Mouse (Mus musculus) adrenal gland, adult 18-20 months (tissue): Measurements from ENCODE around the gene Rnf17. TPM values are rescaled to one million over a fixed set of nuclear protein-coding genes. Genes with fewer than 3 reads are reported as not detected.

Experiments used
- DNase-seq, 2 experiments: peaks; one replicate each; pipeline ENCODE4 v3.0.0; 2021 to 2022; ENCODE audit warnings: low spot score in 2 of 2
- long read RNA-seq, 2 experiments: library from polyadenylated mRNA; stranded (forward); transcript quantifications; one replicate each; pipeline ENCODE4 v2.0.0; 2021
- total RNA-seq, 2 experiments: library from RNA; stranded (reverse); gene quantifications; 1 replicate in 1 of 2; 2 replicates in 1 of 2; pipeline ENCODE4 v1.2.3; 2021

Rnf17 gene
- total RNA-seq: 1 to 10 TPM in 1 of 2 experiments, under 1 TPM in 1; 0.46 to 1.4 TPM
- long read RNA-seq, experiment 1: 0 reads
- long read RNA-seq, experiment 2, full-length matches to known transcripts: 1 of 2 reads
- long read RNA-seq, experiment 2, partial matches to known transcripts: 1 of 2 reads
- long read RNA-seq, experiment 2, other reads (novel, unspliced or antisense): 0 of 2 reads

DNA sequence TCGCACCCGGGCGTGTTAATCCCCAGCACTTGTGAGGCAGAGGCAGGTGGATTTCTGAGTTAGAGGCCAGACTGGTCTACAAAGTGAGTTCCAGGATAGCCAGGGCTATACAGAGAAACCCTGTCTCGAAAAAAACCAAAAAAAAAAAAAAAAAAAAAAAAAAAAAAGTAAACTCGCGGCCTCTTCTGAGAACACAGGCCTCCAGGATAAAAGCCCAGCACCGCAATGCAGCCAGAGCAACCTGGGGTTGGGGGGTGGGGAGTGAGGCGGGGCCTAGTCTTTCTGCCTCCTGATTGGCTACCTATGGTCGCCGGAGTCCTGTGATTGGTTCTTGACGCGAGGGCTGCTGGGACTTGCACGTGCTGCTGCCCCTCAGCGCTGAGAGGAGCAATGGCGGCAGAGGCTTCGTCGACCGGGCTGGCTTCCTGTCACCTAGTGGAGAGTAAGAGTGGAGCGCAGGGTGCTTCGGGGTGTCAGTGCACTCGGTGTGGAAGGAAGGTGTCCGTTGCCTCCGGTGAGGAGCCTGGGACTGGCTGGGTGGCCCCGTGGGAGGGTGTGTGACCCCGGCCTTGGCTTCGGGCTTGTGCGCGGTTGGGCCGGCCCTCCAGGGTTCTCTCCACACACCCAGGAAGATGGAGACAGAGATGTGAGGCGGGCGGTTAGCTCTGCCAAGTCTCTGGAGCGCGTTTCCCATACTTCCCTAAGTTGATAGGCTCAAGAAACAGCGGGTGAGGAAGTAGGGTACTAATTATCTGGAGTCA lies at the start of gene Rnf17:
Rnf17 (plus strand) TSS at position 271 of the 761 bp plus-strand sequence.
- DNase-seq: no peak

DNA sequence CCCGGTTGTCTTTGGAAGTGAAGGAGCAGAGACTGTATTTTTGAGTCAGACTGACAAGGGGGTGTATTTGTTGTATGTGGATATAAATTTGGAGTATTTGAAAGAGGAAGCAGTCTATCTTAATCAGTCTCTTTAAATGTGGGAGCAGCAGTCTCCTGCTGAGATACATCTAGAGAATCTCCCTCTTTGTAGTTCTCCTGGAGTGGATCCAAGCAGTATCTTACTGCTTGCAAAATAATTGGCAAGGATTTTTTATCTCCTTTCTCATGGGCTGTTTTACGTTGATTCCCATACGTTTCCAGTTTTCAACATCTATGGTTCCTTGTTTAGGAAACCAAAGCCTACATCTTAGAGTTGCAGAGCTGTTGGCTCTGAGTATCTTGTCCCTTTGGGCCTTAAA lies 47.6 kb upstream of the Rnf17 start:
- DNase-seq: no peak

DNA sequence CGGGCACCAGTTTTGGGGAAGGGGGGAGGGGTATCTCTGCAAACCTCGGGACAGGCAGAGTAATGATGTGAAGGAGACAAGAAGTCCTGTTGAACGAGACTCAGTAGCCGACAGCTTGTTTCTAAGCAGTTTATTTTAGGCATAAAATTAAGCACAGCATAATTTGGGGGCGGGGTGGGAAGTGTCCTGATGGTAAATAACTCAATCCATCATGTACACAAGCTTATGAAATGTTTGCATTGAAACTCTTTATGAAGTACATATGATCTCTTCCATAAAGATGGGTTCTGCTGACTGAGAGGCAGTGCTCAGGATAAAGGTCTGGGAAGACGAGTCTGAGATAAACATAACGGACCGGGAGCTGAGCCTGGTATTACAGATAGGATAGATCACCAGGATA lies 47.0 kb upstream of the Rnf17 start:
- no peak for DNase-seq

DNA sequence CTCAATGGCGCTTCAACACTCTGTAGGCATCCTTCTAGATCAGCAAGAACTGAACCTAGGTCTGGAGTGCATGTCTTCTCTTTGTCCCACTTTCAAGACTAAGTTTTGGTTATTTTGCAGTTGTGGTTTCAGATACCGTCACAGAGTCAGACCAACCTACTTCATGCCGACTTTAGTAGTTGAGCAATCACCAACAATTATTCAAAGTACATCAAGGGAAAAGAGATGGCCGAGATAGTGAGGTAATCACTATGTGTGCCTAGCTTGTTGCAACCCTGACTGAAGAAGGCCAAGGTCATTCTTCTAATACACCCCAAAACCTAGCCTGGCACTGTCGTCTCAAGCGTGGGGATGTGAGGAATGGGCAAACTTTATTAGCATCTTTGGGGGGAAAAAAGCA lies 46.2 kb upstream of the Rnf17 start:
- no peak for DNase-seq

DNA sequence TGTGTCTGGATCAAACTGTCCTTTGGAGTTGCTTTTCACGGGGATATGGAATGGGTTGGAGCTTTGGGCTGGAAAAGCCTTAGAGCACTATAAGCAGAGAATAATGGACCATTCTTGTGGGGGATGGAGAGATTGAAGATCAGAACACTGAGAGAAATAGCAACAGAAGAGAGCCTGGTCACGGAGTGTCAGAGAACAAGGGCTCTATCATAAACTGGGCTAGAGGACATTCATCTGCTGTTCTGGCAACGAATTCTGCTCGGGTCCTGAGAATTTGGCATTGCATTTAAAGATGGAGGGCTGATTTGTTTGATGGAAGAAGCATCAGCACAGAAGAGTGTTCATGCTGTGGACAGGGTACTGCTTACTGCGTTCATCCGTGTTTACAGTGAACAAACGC lies 44.0 kb upstream of the Rnf17 start:
- DNase-seq: no peak

DNA sequence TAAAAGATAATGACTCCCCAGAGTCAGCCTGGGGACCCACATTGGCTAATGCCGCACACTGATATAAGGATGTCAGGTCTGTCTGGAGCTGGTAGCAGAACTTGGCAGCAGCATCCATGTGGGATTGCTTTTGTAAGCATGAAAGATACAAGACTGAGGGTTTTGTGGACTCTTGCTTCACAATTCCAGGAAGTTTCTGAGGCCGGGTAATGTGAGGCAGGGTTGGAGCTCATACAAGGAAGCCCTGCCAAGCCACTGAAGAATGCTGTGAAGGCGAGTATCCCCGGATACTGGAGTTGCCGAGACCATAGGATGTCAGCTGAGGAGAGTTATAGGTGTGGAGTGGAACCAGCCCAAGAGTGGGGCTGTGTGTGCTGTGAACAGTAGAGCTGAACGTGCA lies 43.2 kb upstream of the Rnf17 start:
- DNase-seq: no peak

DNA sequence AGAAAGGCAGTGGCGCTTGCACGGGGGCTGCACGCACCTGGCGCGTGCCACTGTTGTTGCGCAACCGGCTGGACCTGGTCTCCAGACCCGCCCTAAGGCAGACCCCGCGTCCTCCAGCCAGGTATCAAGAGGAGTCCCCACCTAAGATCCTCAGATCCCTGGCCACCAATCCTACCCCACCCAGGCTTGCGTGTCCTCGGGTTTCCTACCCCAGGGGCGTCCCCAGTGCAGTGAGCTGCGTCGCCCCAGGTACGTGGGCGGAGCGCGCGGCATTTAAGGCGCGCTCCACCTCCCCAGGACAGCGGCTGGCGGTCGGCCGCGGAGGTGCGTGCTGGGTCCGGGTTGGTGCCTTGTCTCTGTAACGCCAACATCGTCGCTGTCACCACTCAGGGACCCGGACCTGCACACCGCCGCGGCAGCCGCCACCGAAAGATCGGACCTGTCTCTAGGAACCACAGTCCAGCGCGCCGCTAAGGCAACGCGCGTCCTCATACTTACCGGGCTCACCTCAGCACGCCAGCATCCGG lies 37.6 kb upstream of the Rnf17 start, which contains the start of gene Atp12a:
Atp12a (plus strand) TSS at position 358 of the 527 bp plus-strand sequence.
- DNase-seq: no peak

DNA sequence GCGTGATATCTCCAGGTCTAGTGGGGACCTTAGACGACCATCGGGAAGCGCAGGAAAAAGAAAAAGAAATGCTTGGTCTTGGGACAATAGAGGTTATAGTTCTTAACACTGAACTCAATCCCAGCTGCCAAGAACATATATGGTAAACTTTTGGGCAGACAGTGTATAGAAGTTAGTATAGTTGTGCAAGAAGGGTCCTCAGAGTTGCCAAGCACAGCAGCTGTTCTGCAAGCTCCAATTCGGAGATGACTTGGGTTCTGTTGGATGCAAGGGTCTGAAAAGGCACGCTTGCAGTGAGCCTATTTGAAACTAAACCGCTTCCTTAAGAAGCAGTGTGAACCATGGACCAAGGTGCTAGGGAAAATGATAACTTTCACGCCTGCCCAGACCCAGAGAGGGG lies 37.1 kb upstream of the Rnf17 start:
- DNase-seq: no peak

DNA sequence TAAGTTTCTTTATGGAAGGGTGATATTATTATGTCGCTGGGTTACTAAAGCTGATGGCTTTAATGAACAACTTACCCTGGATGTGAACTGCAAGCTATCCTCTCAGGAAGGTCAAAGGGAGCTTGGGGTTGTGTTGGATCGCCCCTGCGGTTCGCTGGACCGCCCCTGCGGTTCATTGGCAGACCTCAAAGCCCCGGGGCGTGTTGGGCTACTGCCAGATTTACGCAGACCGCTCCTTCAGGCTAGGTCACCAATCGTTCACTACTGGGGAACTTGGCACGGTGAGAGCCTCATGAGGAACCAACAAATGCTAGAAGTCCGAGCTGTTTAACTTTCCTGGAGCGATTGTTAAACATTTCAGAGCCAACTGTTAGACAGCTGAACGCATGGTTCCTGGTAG lies 35.7 kb upstream of the Rnf17 start:
- DNase-seq: no peak

DNA sequence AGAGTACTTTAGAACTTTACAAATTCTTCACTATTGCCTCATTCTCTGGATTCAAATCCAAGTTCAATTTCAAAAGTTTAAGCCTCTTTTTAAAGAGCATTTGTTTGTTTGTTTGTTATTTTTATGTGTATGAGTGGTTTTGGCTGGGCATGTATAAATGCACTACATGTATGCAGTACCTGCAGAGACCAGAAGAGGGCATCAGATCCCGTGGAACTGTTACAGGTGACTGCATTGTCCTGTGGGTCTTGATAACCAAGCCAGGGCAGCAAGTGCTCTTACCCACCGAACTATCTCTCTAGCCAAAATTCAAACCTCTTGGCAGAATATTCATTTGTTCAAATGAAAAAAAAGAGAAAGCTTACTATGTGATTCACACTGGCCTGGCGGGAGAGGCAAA lies 33.5 kb upstream of the Rnf17 start:
- DNase-seq: no peak

DNA sequence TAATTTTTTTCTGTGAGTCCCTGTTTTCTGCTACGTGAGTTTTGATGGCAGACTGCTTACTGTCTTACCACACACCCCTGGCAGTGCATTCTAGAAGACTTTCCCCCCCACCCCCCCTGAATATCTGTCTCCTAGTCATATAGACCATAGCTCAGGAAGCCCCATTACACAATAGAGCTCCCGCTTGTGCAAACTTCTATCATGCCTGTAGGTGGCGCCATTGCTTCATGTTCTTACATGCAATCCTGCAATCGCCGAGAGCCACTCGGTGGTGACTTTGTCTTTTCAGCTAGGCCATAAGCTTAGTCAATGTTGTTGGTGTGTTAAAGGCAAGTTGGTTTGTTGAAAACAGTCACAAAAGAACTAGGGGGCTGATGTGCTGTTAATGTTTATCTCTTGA lies 26.6 kb upstream of the Rnf17 start:
- peak; percentile 70 to 71 for DNase-seq

DNA sequence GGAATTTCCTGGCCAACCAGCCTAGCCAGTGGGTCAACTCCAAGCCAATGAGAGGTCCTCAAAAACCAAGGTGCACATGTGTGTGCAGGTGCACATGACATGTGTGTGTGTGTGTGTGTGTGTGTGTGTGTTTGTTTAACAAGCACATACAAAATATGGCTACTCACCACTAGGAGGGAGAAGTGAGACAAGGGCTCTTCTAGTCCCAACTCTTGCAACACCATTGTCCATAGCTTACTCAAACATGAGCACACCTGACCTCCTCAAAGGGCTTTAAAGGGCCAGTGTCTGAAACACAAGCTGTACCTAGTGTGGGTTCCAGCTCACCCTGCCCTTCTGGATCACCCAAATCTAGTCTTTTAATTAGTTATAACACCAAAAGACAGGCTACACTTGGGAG lies 24.6 kb upstream of the Rnf17 start:
- no peak for DNase-seq

DNA sequence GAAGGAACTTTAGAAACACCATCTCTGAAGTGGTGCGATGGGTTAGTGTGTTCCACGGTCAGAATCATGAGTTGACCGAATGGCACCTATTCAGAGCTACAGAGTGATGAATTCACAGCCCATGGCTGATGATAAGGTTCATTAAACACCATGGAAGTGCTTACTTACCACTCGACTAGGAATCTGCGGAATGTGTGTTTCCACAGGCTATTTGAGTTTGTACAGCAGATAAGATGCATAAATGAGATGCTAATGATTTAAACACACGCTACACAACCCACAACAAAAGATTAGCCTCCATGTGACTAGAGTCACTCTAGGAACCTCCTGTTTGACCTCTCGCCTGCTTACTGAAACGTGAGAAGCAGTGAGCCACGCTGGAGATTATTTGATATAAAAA lies 23.0 kb upstream of the Rnf17 start:
- DNase-seq: no peak

DNA sequence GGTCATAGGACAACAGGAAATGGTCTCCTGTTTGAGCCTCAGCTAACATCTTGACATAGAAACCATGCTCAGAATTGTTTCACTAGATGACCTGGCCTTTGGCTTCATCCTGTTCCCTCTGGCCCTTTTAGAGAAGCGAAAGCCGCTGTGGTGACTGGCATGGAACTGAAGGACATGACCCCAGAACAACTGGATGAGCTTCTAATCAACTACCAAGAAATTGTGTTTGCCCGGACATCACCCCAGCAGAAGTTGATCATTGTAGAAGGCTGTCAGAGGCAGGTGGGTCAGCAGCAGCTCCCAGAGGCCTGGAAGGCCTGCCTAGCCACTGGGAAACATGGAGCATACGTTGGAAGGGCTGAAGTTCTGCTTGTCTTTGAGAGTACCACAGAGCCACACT lies 20.0 kb upstream of the Rnf17 start:
- no peak for DNase-seq

DNA sequence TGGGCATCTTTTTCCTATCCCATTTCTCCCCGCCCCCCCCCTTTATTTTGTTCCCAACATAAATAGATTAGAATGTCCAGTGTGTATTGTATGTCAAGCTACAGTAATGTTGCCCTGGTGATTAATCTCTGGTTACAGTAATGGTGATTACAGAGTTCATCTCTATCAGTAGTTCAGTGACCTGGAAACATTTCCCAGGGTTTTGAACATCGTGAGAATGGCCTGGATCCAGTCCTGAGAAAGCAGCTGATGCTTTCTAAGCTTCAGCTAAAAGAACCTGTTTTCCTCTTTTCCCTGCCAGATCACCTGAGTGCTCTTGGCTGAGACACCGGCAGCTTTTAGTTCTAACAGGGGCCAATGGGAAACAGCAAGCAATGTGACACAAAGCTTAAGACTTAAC lies 12.1 kb upstream of the Rnf17 start:
- no peak for DNase-seq

DNA sequence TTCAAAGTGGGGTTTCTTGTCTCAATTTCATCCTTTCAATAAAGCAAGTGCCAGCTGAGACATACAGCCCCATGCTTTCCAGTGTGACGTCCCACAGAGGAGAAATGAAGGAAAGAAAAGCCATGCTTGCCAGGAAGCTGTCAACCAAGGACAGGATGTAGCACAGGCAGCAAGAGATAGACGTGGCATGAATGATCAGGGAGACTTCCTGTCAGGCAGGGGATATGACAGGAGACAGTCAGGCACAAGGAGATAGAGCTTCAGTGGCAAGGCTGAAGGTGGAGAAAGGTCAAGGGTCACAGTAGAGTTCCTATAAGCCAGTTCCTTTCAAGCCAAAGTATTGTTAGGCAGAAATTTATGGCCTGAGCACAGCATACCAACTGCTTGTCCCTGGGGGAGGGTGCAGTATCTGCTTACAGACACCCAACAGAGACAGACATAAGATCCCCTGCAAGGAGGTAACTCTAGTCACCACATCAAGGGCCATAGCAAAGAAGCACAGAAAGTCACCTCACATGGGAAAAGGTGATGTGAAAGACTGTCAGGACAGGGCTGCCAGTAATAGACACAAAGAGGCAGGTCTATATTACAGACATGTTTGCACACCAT lies 8.6 kb upstream of the Rnf17 start:
- DNase-seq: no peak

DNA sequence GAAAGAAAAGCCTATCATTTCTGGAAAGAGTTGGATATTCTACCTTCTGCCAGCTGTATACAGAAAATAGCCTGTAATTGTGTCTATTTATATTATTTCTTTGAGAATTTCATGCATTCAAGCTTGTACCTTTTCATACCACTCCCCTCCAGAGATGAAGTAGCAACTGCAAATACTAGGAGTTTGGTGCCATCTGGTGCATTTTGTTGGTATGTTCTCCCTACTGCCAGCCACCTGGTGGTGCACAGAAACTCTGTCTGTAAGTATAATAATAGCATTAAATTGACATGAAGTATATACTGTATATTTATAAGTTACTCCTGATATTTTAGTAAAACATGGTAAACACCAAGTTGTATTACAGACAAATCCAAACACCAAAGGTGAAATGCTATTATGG lies 4.4 kb upstream of the Rnf17 start:
- peak; percentile 20 to 28 for DNase-seq

DNA sequence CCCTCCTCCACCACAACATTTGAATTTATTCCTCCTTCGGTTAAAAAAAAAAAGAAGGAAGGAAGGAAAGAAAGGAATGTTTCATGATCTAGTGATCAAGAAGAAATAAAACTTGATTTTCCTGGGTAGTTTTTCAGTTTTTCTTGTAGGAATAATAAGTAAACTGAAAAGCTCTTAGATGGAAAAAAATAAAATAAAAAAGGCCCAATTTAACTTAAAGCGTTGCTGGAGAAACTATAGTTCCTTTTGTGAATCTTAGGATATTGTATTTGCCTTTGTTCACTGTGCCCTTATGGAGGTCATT lies 643 bp downstream of the Rnf17 start:
- DNase-seq: no peak

DNA sequence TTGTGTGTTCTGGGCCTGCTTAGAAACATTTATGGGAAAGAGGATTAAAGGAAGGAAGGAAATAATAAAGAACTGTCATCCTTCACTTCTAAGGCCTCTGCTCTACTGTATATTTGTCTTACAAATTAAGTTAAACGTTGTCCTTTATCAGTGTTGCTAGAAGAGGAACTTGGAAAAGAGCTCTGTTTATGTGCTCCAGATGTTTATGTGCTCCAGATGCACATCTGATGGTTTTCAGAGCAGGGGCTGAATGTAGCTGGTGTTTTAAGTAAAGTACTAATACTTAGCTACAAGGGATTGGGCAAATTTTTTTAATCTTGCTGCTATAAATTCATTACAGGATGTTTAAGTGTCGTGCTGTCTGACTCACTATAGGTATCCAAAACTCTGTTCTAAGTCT lies 59.7 kb downstream of the Rnf17 start:
- DNase-seq: no peak

DNA sequence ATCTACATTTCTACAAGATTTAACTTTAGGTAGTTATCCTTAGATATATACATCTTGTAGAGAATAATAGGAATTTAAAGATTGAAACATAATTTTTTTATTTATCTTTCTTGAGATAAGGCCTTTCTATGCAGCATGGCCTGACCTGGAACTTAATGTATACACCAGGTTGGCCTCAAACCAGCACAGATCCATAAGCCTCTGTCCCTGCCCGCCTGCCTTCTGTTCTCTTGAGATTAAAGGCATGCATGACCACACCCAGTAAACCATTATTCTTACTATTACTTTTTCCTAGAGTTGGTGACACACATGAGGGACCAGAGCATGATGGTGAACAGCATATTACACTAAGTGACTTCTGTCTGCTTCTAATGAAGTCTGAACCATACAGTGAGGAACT lies 60.3 kb downstream of the Rnf17 start:
- DNase-seq: no peak

DNA sequence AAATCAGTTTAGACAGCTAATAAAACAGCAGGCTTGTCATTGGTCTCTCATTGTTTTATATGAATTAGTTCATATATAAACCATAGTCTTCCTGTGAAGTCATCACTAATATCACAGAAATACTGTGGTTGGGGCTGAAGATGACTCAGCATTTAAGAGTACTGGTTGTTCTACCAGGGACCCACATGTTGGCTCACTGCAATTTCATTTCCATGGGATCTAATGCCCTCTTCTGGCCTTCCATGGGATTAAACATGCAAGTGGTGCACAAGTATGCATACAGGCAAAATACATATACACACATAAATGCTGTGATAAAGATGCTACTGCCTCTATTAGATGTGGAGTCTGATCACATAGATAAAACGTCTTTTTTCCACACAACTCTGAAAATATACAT lies 65.8 kb downstream of the Rnf17 start:
- DNase-seq: no peak

DNA sequence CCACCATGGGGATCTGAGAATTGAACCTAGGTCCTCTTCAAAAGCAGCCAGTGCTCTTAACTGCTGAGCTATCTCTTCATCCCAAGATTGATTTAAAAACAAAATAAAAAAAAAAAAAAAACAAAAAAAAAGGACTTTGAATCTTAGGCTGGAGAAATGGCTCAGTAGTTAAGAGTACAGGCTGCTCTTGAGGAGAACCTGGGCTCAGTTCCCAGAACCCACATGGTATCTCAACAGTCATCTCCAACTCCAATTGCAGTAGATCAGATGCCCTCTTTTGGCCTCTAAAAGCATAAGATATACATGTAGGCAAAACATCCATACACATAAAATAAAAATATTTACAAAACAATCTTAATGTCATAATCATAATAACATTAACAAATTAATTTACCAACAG lies 87.4 kb downstream of the Rnf17 start:
- no peak for DNase-seq

DNA sequence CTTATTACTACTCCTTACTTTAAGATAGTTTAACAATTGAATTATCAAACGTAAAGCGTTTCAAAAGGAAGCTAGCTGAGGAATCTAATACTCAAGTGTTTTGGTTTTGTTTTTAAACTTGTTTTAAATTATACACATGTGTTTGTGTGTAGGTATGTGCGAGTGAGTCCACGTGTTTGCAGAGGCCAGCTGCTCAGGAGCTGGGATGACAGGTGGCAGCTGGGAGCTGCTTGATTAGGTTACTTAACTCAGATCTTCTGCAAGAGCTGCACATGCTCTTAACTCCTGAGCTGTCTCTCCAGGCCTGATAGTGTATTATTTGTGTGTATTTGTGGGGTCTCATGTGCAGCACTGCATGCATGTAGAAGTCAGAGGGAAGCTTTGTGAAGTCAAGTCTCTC lies 100.0 kb downstream of the Rnf17 start:
- no peak for DNase-seq
